Comparison of ENCODE assay signal across 20 mouse cellular contexts in the genomic region with DNA sequence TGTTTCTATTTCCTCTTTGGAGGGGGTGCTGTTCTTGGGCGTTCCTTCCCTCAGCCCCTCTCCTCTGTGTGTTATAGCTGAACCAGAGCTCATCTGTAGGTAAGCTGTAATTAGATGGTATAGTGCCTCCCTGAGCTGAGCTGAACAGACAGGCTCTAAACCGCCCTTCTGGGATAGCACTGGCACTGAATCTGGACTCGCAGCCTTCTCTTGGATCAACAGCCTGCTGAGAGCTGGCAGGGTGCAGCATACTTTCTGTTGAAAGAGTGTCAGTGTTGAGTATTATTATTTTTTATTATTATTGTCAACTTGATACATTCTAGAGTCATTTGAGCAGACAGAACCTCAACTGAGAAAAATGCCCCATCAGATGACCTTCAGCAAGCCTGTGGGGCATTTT.
"Had no signal": no experiment of that assay in that cellular context is flagged by ENCODE, and none has a peak within 500 bp of the region (broad histone marks: within the 10 kb centered on the region; RNA-seq: fewer than 3 reads in every experiment).

No protein-coding gene starts in this region.

- H3K4me3 ChIP-seq: limb, embryonic 12.5 days; limb, embryonic 15.5 days; midbrain, embryonic 12.5 days; midbrain, embryonic 15.5 days; neural tube, embryonic 12.5 days; neural tube, embryonic 15.5 days had no signal

- H3K27ac ChIP-seq: limb, embryonic 12.5 days; limb, embryonic 15.5 days; liver, embryonic 14.5 days; macrophage; midbrain, embryonic 12.5 days; midbrain, embryonic 15.5 days; neural tube, embryonic 12.5 days; neural tube, embryonic 15.5 days; stomach, postnatal 0 days had no signal

- DNase-seq: kidney, adult 9 months; kidney, postnatal 14 days; kidney, postnatal 4 days; liver, postnatal 0 days; lung, embryonic 14.5 days; right cerebral cortex, adult 18-20 months; right cerebral cortex, postnatal 14 days; right cerebral cortex, postnatal 4 days; thymus, adult 2 months; thymus, postnatal 14 days; thymus, postnatal 4 days had no signal
